Mouse (Mus musculus): ENCODE data around the gene Cbln3. TPM values are rescaled to one million over a fixed set of nuclear protein-coding genes. Genes with fewer than 3 reads are reported as not detected.

Cbln3 gene
- total RNA-seq, 2 experiments from 2014 or later, result 0.44 to 0.74 TPM

DNA sequence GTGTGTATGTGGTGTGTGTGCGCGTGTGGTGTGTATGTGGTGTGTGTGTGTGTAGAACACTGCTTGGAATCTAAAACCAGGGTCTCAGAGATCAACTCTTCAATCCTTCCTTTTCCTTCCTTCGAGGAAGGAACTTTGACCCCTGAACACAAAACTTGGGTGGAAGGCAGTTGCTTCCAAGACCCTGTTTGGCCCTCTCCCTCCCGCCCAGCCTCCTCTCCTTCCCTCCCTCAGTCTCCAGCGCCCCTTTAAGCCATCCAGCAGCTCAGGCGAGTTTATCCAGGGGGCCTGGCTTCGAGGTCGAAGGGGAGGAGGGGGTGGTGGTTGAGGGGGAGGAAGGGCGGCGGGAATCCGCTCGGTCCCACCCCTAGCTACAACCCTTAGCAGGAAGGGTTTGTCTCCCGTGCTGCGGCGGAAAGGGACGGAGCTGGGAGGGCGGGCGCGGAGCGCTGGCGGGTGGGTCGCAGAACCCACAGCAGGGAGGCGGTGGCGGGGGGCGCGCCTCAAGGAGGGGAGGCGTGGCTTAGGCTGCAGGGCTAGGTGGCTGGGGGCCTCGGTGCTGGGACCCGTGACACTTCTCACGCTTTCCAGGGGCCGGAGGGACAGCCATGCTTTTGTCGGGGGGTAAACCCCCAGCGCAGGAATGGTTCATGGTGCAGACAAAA is 30.4 kb downstream of the Cbln3 start, which contains the start of gene Nynrin:
Gene Nynrin (plus strand): TSS at position 390 of the 665 bp plus-strand sequence.
- intact Hi-C loops (cut with DNase I), result no loop called here
- DNase-seq, result peak; percentile 75

GRCm38 (mm10) chr14:55852646-55853551 is 31.3 kb downstream of the Cbln3 start:
- DNase-seq, result peak; percentile 79
- intact Hi-C loops (cut with DNase I), result no loop called here

GRCm38 (mm10) chr14:55850885-55851284 is 33.3 kb downstream of the Cbln3 start:
- intact Hi-C loops (cut with DNase I), result no loop called here

GRCm38 (mm10) chr14:55845506-55846294 is 38.5 kb downstream of the Cbln3 start:
- DNase-seq, result no peak
- intact Hi-C loops (cut with DNase I), result no loop called here

More at GRCm38 (mm10) chr14:55850885-55851284, 33.3 kb downstream of the Cbln3 start:
- DNase-seq, result no peak

DNA sequence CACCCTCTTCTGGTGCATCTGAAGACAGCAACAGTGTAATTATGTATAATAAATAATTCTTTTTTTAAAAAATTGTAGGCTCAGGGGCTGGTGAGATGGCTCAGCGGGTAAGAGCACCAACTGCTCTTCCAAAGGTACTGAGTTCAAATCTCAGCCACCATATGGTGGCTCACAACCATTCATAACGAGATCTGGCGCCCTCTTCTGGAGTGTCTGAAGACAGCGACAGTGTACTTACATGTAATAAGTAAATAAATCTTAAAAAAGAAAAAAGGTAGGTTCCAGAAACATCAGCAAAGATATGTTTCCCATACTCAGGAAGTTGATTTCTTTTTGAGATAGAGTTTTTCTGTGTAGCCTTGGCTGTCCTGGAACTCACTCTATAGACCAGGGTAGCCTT is 41.4 kb downstream of the Cbln3 start:
- DNase-seq, result no peak
- intact Hi-C loops (cut with DNase I), result no loop called here

DNA sequence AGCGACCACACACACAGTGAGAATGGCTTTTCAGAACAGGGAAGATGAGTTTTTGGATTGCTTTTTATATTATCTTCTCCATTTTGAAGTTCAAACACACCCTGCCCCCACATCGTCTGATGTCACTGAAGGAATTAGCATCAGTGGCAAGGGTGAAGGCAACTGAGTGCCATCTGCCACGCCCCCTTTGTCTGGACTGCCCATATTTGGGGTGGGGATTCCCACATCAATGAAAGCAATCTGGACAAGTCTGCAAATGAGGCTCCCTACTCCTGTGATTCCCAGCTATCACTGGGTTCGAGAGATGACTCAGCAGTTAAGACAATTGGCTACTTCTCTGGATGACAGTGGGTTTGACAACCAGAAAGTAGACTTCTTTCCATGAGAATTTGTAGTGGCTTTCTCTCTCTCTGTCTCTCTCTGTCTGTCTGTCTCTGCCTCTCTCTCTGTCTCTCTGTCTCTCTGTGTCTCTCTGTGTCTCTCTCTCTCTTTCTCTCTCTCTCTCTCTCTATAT is 43.3 kb downstream of the Cbln3 start:
- DNase-seq, result no peak
- intact Hi-C loops (cut with DNase I), result no loop called here

DNA sequence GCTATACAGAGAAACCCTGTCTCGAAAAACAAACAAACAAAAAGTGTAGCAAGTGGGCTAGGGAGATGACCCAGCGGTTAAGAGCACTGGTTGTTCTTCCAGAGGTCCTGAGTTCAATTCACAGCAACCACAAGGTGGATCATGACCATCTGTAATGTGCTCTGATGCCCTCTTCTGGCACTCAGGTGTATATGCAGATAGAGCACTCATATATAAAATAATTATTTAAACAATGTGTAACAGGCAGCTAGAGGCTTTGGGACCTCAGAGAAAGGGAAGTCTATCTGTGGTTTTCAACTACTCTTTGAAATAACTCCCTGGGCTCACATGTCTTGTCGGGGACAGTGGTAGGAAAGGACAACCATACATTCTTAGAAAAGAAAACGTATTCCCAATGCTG is 45.5 kb downstream of the Cbln3 start:
- intact Hi-C loops (cut with DNase I), result no loop called here
- DNase-seq, result no peak

GRCm38 (mm10) chr14:55838312-55838711 is 45.9 kb downstream of the Cbln3 start:
- no peak for DNase-seq
- intact Hi-C loops (cut with DNase I), result no loop called here

DNA sequence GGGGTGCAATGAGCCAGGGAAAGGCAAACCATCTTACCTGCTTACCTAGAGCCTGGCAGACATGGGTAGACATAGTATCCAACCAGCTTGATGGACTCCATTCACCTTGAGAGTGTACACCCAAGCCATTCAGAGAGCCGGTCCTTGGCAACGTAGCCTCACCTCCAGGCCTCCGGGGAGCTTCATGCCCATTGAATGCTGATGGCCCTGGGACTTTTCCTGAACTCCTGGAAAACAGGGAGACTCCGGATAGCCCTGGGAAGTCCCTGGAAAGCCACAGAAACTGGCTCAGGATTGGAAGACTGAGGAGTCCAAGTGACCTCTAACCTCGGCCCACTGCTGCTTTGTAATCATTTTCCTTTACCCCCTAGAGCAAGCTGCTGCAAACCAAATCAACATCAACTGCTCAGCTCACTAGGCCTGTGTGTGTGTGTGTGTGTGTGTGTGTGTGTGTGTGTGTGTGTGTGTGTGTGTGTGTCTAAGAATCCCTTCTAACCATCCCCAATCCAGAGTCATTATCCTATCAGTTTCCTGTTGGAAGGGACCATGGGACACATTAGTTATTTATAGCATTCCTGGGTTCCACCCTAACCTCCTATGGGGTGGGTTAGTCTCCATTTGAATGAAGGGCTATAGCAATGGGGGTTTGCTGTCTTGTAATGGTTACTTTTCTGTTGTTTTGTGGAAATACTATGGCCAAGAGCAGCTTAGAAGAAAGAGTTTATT is 49.2 kb downstream of the Cbln3 start:
- intact Hi-C loops (cut with DNase I), result no loop called here
- DNase-seq, result no peak

DNA sequence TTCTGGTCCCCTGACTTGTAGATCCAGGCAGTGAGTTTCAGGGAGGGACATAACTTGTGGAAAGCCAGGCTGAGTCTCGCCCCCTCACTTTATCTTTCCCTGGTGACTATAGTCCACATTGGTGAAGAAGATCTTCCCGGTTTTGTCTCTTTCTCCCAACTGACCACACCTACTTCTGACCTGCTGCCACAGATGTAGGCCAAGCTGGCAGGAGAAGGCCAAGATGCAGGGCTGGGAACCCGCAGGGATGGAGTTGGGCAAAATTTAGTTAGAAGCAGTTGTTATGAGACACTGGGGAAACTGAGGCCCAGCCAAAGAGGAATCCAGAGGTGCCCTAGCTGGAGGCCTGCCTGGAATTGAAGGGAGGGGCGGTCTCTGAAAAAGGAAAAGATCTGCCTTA is 51.1 kb downstream of the Cbln3 start:
- intact Hi-C loops (cut with DNase I), result no loop called here

DNA sequence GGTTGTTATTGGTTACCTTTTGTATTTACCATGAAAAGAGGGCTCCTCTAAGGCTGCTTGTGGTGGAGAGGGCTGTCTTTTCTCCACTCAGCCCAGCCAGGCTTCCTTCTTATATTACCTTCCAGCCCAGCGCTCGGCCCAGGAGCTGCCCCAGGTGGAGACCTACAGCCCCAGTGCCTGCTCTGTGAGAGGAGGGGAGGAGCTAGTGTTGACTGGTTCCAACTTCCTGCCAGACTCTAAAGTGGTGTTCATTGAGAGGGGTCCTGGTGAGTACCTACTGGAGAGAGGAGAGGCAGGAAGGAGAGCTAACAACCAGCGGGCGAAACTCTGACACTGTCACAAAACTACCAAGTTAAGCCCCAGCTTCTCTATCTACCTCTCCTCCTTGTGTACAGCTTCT is 53.9 kb downstream of the Cbln3 start:
- no peak for DNase-seq
- intact Hi-C loops (cut with DNase I), result no loop called here

More for the DNA sequence above, 51.1 kb downstream of the Cbln3 start:
- no peak for DNase-seq

DNA sequence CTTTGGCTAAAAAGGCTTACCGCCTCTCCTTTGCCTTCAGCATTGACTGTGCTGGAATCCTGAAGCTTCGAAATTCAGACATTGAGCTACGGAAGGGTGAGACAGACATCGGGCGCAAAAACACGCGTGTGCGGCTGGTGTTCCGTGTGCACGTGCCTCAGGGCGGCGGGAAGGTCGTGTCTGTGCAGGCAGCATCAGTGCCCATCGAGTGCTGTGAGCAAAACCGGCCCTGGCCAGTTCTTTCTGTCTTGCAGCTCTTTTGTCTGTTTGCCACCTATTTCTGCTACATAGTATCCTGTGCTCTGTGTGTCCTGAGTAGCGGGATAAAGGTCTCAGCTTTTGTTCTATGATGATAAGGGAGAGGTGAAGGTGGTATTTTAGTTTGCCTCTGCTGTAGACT is 54.3 kb downstream of the Cbln3 start:
- intact Hi-C loops (cut with DNase I), result no loop called here

More for the DNA sequence above, 54.3 kb downstream of the Cbln3 start:
- DNase-seq, result no peak

Other genes with a start within 250 kb of the Cbln3 start
- 100 to 1,000 TPM; 161 to 176 TPM for gene Ipo4, start 248.4 kb downstream of the Cbln3 start, total RNA-seq (2021)
- gene Gm49378, start 246.5 kb downstream of the Cbln3 start, total RNA-seq (2021), result 1 to 10 TPM; 4.0 to 4.1 TPM
- 10 to 100 TPM; 35.3 to 41.1 TPM for gene Tm9sf1, start 240.6 kb downstream of the Cbln3 start, total RNA-seq (2021)
- gene Tssk4, start 234.2 kb downstream of the Cbln3 start, total RNA-seq (2021), result 1 to 10 TPM; 1.2 to 2.4 TPM
- gene Mdp1, start 223.9 kb downstream of the Cbln3 start, total RNA-seq (2021), result 10 to 100 TPM; 44.6 to 44.7 TPM
- 10 to 100 TPM; 33.8 to 35.4 TPM for gene Gmpr2, start 212.5 kb downstream of the Cbln3 start, total RNA-seq (2021)
- 100 to 1,000 TPM; 347 to 384 TPM for gene Nedd8, start 212.3 kb downstream of the Cbln3 start, total RNA-seq (2021)
- 10 to 100 TPM; 11.8 to 15.6 TPM for gene Tinf2, start 202.6 kb downstream of the Cbln3 start, total RNA-seq (2021)
- under 1 TPM in 1 of 2 experiments, not detected in 1; 0.32 TPM for gene Tgm1, start 170.5 kb downstream of the Cbln3 start, total RNA-seq (2021)
- 10 to 100 TPM; 55.2 to 55.8 TPM for gene Rabggta, start 162.1 kb downstream of the Cbln3 start, total RNA-seq (2021)
- 10 to 100 TPM; 63.2 to 75.1 TPM for gene Dhrs1, start 138.7 kb downstream of the Cbln3 start, total RNA-seq (2021)
- 10 to 100 TPM; 19.5 to 20.1 TPM for gene Nop9, start 138.7 kb downstream of the Cbln3 start, total RNA-seq (2021)
- under 1 TPM in 1 of 2 experiments, not detected in 1; 0.90 TPM for gene Cideb, start 125.9 kb downstream of the Cbln3 start, total RNA-seq (2021)
- gene Ltb4r2, start 123.0 kb downstream of the Cbln3 start, total RNA-seq (2021), result 1 to 10 TPM in 1 of 2 experiments, under 1 TPM in 1; 0.79 to 1.0 TPM
- 1 to 10 TPM; 1.0 to 1.4 TPM for gene Ltb4r1, start 118.4 kb downstream of the Cbln3 start, total RNA-seq (2021)
- 1 to 10 TPM; 4.6 to 5.2 TPM for gene Adcy4, start 100.3 kb downstream of the Cbln3 start, total RNA-seq (2021)
- gene Ripk3, start 95.5 kb downstream of the Cbln3 start, total RNA-seq (2021), result 1 to 10 TPM; 1.4 to 1.8 TPM
- 1 to 10 TPM; 8.2 TPM for gene Nfatc4, start 61.2 kb downstream of the Cbln3 start, total RNA-seq (2021)
- 10 to 100 TPM; 39.1 to 40.9 TPM for gene Nynrin, start 30.4 kb downstream of the Cbln3 start, total RNA-seq (2021)
- gene Khnyn, start 555 bp upstream of the Cbln3 start, total RNA-seq (2021), result 10 to 100 TPM; 12.5 to 13.4 TPM
- gene Sdr39u1, start 15.9 kb upstream of the Cbln3 start, total RNA-seq (2021), result 10 to 100 TPM; 63.1 to 75.9 TPM
- gene Cma1, start 60.3 kb upstream of the Cbln3 start, total RNA-seq (2021), result 10 to 100 TPM in 1 of 2 experiments, 1 to 10 TPM in 1; 9.8 to 12.4 TPM
- gene Cma2, start 66.6 kb upstream of the Cbln3 start, total RNA-seq (2021), result not detected
- gene Mcpt1, start 133.6 kb upstream of the Cbln3 start, total RNA-seq (2021), result not detected
- gene Mcpt9, start 146.1 kb upstream of the Cbln3 start, total RNA-seq (2021), result not detected
- not detected for gene Mcpt2, start 157.6 kb upstream of the Cbln3 start, total RNA-seq (2021)
- 1 to 10 TPM; 3.1 to 4.8 TPM for gene Mcpt4, start 177.9 kb upstream of the Cbln3 start, total RNA-seq (2021)
- not detected for gene Mcpt8, start 200.9 kb upstream of the Cbln3 start, total RNA-seq (2021)
- under 1 TPM in 1 of 2 experiments, not detected in 1; 0.40 TPM for gene Ctsg, start 218.2 kb upstream of the Cbln3 start, total RNA-seq (2021)
- gene Gzme, start 236.2 kb upstream of the Cbln3 start, total RNA-seq (2021), result not detected
- gene Gzmd, start 248.2 kb upstream of the Cbln3 start, total RNA-seq (2021), result not detected

Measured in left cerebral cortex, postnatal 4 days (tissue).